Mouse (Mus musculus) brown adipose tissue, adult 24 weeks (tissue): ENCODE data around the gene Vti1b. TPM values are rescaled to one million over a fixed set of nuclear protein-coding genes. Genes with fewer than 3 reads are reported as not detected.

Source experiments
- H3K27ac ChIP-seq: fragments of 200-500 bp; replicated peaks from 2 replicates; pipeline ENCODE4 v1.5.1; 2012; ENCODE audit warnings: low read depth, mild to moderate bottlenecking, low read length
- H3K4me1 ChIP-seq: fragments of 200-500 bp; 2 replicates; pipeline ENCODE4 v1.6.1; 2012; ENCODE audit warnings: low read length, mixed read lengths; ENCODE audit not compliant: control insufficient read depth, insufficient read depth, insufficient read length
- H3K4me3 ChIP-seq: fragments of 200-500 bp; 2 replicates; pipeline ENCODE4 v1.5.1; 2012; ENCODE audit warnings: low read depth, mild to moderate bottlenecking, low read length, moderate library complexity; ENCODE audit not compliant: insufficient read depth
- polyA plus RNA-seq: library from polyadenylated mRNA; stranded (reverse); fragments of >200 nt; gene quantifications from 2 replicates; pipeline ENCODE4 v1.2.4, GENCODE M21; 2012; ENCODE audit not compliant: missing spikeins, insufficient read depth, insufficient read length

Vti1b gene
- polyA plus RNA-seq, 1 experiment: 124 TPM

DNA sequence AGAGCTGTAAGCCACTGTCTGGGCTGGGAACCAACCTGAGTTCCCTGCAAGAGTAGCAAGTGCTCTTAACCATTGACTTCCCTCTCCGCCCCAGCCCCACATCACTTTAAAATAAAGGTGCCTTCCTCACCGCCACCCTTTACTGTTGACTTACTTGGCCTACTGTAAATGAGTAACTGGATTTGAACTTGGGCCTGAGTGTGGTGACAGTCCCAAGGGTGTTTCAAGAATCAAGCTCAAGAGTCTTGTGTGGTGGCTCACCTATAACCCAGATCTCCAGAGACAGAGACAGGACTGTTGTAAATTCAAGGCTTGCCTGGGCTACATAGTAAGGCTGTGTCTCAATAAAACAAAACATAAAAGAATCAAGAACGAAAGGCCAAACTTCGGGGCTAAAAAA is 53.5 kb downstream of the Vti1b start:
- Histone ChIP-seq H3K4me1 (no peaks in the 10 kb centered on the region), H3K27ac (no peak overlapping the region), H3K4me3 (no peak overlapping the region)

Other genes with a start within 250 kb of the Vti1b start
- gene Tmem229b, start 165.0 kb downstream of the Vti1b start, polyA plus RNA-seq: 1.0 and 3.5 TPM in 2 replicates
- not detected in 2 replicates for gene Plekhh1, start 143.5 kb downstream of the Vti1b start, polyA plus RNA-seq
- gene Pigh, start 83.0 kb downstream of the Vti1b start, polyA plus RNA-seq: 8.3 and 8.6 TPM in 2 replicates
- gene Arg2, start 41.9 kb downstream of the Vti1b start, polyA plus RNA-seq: not detected in 2 replicates
- gene Rdh11, start 19.6 kb upstream of the Vti1b start, polyA plus RNA-seq: 7.7 and 9.4 TPM in 2 replicates
- gene Rdh12, start 36.2 kb upstream of the Vti1b start, polyA plus RNA-seq: not detected in 2 replicates
- 8.6 and 11.1 TPM in 2 replicates for gene Zfyve26, start 123.6 kb upstream of the Vti1b start, polyA plus RNA-seq
- 0.63 and 0.75 TPM in 2 replicates for gene Rad51b, start 124.6 kb upstream of the Vti1b start, polyA plus RNA-seq